Mouse (Mus musculus): Measurements from ENCODE around the gene Slc22a20. TPM values are rescaled to one million over a fixed set of nuclear protein-coding genes. Genes with fewer than 3 reads are reported as not detected.

Slc22a20 gene
- polyA plus RNA-seq (2015; fragmentation: Nextera tagmentation; extraction: Ambion mirVana) = not detected in 2 replicates

DNA sequence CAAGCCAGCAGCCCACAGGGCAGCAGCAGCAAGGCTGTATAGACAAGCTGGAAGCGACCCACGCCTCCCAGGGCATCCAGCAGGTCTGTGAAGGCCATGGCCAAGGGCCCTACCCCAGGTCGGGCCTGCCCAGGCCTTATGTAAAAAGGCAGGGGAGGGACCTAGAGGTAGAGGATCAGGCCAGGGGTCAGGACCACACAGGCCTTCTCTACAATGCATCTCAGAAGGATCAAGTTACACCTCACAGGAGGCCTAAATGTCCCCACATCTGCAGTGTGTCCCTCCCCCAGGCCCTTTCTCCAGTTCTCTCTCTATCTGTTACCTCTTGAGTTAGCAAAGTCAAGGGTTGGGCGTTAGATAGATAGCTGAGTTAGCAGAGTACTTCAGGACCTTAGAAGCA is at the start of gene Slc22a20:
Slc22a20 (minus strand) TSS at position 101 of the 400 bp plus-strand sequence.
- Histone ChIP-seq H3K4me3 (replicated peaks) (no peak within 1 kb of the TSS), H3K27ac (no peak within 1 kb of the TSS), H3K4me2 (replicated peaks) (no peak within 1 kb of the TSS), H3K9me3 (no peaks in the 10 kb centered on the region), H3K4me1 (replicated peaks) (peaks cover 8% of the 10 kb centered on the region), H3K36me3 (no peaks in the 10 kb centered on the region), H3K9ac (replicated peaks) (no peak within 1 kb of the TSS), H3K27me3 (no peaks in the 10 kb centered on the region)
- ATAC-seq = no peak
- 58% methylated on average over 4 of the region's 4 CpGs for WGBS

DNA sequence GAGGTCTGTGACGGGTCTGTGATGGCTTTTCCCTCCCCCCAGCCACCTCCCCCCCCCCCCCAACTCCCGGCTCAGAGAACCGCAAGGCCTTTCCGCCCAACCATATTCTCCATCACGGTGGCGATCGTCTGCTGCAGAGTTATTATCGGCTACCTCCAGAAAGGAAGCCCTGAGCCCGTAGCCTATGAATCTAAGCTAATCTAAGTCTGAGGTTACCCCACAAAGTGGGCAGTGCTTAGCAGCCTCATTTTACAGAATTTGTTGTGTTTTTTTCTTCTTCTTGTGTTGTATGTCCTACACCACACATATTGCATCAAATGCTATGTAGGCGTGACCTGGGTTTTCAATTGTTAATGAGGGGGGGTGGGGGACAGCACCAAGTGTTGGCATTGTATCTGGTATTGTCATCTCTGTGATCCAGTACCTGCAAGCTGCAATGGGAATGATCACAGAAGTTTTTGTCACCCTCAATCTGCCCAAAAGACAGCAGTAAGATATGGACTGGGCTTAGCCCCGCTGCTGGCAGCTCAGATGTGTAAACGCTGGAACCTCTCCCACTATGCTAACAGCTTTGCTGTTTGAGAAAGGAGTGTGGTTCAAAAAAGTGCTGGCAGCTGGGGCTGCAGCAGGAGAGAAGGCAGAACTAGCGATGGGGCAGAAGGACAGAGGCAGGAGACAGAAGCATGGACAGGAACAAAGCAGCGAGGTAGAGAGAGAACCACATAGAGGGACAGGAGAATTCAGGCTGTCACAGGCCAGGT is 44.8 kb upstream of the Slc22a20 start:
- no peaks in the 10 kb centered on the region for H3K36me3 ChIP-seq
- H3K9ac ChIP-seq (replicated peaks) = no peak overlapping the region
- H3K27me3 ChIP-seq = no peaks in the 10 kb centered on the region
- H3K27ac ChIP-seq = no peak overlapping the region
- no peak for ATAC-seq
- H3K4me2 ChIP-seq (replicated peaks) = no peak overlapping the region
- WGBS = 77% methylated on average over 14 of the region's 14 CpGs
- no peaks in the 10 kb centered on the region for H3K4me1 ChIP-seq (replicated peaks)
- H3K4me3 ChIP-seq (replicated peaks) = no peak overlapping the region
- H3K9me3 ChIP-seq = no peaks in the 10 kb centered on the region

DNA sequence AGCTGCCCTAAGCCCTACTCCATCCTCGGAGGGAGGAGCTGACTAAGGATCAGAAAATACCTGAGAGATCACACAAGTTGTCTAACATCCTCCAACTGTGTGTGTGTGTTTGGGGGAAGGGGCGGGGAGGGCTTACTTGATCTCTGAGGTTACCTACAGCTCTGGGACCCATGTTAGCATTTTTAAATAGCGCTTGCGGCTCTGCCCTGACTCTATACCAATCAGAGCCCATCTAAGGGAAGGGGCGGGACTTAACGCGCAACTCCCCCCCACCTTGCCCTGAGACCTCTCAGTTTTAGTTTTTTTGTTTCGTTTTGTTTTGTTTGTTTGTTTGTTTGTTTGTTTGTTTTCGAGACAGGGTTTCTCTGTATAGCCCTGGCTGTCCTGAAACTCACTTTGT is 43.5 kb upstream of the Slc22a20 start:
- no peak overlapping the region for H3K4me3 ChIP-seq (replicated peaks)
- H3K27me3 ChIP-seq = no peaks in the 10 kb centered on the region
- H3K4me2 ChIP-seq (replicated peaks) = no peak overlapping the region
- no peaks in the 10 kb centered on the region for H3K36me3 ChIP-seq
- H3K4me1 ChIP-seq (replicated peaks) = no peaks in the 10 kb centered on the region
- 76% methylated on average over 9 of the region's 9 CpGs for WGBS
- H3K9ac ChIP-seq (replicated peaks) = no peak overlapping the region
- no peak for ATAC-seq
- H3K27ac ChIP-seq = no peak overlapping the region
- no peaks in the 10 kb centered on the region for H3K9me3 ChIP-seq

DNA sequence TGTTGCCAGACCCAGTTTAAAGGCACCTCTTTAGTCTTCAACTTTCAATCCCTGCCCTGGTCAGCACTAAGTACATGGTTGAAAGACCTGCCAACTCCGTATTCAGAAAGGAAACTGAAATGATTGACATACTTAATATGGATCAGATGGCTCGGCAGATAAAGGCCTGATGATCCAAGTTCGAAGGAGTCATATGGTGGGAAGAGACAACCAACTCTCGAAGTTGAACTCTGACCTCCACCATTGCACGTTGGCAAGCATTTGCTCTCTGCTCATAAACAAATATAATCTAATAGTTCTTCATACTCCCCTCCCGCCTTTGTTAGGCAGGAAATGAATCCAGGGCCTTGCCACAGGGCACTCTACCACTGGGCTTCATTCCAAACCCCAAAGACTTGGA is 43.0 kb upstream of the Slc22a20 start:
- no peaks in the 10 kb centered on the region for H3K4me1 ChIP-seq (replicated peaks)
- H3K4me2 ChIP-seq (replicated peaks) = no peak overlapping the region
- ATAC-seq = no peak
- no peak overlapping the region for H3K9ac ChIP-seq (replicated peaks)
- H3K27me3 ChIP-seq = no peaks in the 10 kb centered on the region
- no peak overlapping the region for H3K27ac ChIP-seq
- H3K36me3 ChIP-seq = no peaks in the 10 kb centered on the region
- no peaks in the 10 kb centered on the region for H3K9me3 ChIP-seq
- WGBS = 88% methylated on average over 6 of the region's 6 CpGs
- H3K4me3 ChIP-seq (replicated peaks) = no peak overlapping the region

DNA sequence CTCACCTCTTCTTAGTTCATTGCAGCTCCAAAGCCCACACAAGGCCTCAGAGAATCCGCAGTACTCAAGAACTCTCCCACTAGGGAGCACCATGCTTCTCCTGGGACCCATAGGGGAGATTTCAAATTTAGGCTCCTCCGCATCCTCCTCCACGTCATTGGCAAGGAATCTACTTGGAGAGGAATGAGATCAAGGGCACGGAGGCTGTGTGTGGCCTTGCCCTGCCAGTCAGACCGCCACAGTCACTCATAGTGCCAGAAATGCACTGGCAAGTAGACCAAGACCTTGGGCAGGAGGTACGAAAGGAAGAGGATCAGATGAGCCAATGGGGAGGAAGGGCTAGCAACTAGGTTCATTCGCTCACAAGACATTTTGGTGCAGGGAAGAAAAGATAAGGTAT is 38.0 kb upstream of the Slc22a20 start:
- Histone ChIP-seq H3K4me3 (replicated peaks) (no peak overlapping the region), H3K4me2 (replicated peaks) (no peak overlapping the region), H3K9ac (replicated peaks) (no peak overlapping the region), H3K4me1 (replicated peaks) (no peaks in the 10 kb centered on the region), H3K27ac (no peak overlapping the region), H3K36me3 (no peaks in the 10 kb centered on the region), H3K27me3 (no peaks in the 10 kb centered on the region), H3K9me3 (no peaks in the 10 kb centered on the region)
- ATAC-seq = no peak
- WGBS = 85% methylated on average over 7 of the region's 7 CpGs

DNA sequence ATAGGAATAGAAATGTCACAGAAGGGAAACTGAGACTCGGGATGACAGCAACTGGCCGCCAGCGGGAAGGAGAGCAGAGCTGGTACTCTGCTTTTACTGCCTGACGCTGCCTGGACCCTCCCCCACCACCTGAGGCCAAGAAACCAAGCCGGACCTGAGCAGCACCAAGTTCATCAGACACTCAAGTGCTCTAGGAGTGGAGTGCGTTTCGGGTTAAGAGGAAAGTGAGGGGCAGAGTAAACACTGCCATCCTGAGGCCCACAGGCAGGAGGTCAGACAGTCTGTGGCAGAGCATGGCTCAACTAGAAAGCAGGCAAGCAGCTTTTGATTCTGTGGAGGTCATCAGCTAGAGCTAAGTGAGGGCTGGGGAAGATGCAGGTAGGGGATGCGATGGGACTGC is 37.1 kb upstream of the Slc22a20 start:
- Histone ChIP-seq H3K4me2 (replicated peaks) (no peak overlapping the region), H3K9ac (replicated peaks) (no peak overlapping the region; the same call in 1 of the 2 replicates), H3K27ac (no peak overlapping the region), H3K4me3 (replicated peaks) (no peak overlapping the region), H3K27me3 (no peaks in the 10 kb centered on the region), H3K4me1 (replicated peaks) (no peaks in the 10 kb centered on the region), H3K36me3 (no peaks in the 10 kb centered on the region), H3K9me3 (no peaks in the 10 kb centered on the region)
- no peak for ATAC-seq
- WGBS = 73% methylated on average over 8 of the region's 8 CpGs

DNA sequence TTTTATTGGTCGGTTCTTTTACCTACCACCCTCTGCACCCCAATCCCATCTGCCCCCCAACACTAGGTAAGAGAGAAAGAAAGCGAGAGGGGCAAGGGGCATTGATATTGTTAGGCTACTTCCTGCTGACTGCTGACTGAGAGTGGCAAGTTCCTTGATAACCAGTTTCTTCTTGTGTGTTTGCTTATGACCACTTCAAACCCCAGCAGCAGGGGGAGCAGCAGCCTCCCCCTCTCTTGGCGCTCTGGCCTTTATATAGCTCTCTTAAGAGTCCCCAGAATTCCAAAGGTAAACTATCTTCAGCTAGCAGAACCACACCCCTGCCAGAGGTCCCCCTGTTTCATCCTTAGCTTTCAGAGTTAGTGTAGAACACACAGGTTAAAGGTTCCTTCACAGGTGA is 34.3 kb upstream of the Slc22a20 start:
- no peak for ATAC-seq
- 56% methylated on average over 3 of the region's 3 CpGs for WGBS
- H3K36me3 ChIP-seq = no peaks in the 10 kb centered on the region
- peaks cover 10% of the 10 kb centered on the region for H3K4me1 ChIP-seq (replicated peaks)
- no peak overlapping the region for H3K4me2 ChIP-seq (replicated peaks)
- no peak overlapping the region for H3K9ac ChIP-seq (replicated peaks)
- H3K27ac ChIP-seq = no peak overlapping the region
- no peak overlapping the region for H3K4me3 ChIP-seq (replicated peaks)
- H3K27me3 ChIP-seq = peaks cover 21% of the 10 kb centered on the region
- H3K9me3 ChIP-seq = no peaks in the 10 kb centered on the region

DNA sequence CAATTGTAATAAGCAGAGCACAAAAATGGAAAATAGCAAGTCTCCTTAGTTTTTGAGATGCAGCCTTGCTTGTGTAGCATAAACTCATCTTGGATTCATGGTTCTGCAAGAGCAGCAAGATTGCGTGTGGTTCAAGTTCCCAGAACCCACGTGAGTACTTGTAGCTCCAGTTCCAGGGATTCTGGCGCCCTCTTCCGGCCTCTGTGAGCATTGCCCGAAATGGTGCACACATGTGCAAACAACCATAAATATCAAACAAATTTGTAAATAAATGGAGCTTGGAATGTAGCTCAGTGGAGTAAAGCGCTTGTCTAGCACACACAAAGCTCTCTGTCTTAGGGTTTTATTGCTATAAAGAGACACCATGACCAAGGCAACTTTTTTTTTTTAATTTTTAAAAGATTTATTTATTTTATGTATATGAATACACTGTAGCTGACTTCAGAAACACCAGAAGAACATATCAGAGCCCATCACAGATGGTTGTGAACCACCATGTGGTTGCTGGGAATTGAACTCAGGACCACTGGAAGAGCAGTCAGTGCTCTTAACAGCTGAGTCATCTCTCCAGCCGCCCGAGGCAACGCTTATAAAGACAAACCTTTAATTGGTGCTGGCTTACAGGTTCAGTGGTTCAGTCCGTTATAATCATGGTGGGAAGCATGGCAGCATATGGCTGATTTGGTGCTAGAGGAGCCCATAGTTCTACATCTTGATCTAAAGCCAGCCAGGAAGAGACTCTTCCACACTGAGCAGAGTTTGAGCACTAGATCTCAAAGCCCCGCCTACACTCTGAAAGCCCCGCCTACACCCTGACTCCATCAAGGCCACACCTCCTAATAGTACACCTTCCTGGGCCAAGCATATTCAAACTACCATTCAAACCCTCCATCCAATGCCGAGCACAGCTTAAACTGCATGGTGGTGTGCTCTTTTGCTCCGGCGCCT is 32.5 kb upstream of the Slc22a20 start:
- no peak for ATAC-seq
- H3K36me3 ChIP-seq = no peaks in the 10 kb centered on the region
- no peak overlapping the region for H3K4me3 ChIP-seq (replicated peaks)
- H3K27ac ChIP-seq = no peak overlapping the region
- no peaks in the 10 kb centered on the region for H3K9me3 ChIP-seq
- H3K4me2 ChIP-seq (replicated peaks) = no peak overlapping the region
- WGBS = 33% methylated on average over 15 of the region's 15 CpGs
- H3K4me1 ChIP-seq (replicated peaks) = peaks cover 16% of the 10 kb centered on the region
- H3K27me3 ChIP-seq = peaks cover 34% of the 10 kb centered on the region
- H3K9ac ChIP-seq (replicated peaks) = no peak overlapping the region

DNA sequence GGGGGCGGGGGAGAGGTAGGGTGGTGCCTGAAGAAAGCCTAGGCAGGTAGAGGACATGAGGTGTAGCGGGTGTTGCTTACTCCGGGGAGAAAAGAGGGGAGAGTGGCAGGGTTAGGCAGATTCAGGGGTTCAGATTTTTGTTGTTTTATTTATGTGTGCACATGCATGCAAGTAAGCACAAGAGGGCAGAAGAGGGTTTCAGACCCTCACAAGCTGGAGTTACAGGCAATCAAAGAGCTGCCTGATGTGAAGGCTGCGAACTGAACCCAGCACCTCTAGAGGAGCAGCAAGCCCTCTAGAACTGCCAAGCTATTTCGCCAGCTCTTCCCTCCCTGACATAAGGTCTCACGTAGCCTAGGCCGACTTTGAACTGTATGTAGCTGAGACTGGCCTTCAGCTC is 30.6 kb upstream of the Slc22a20 start:
- H3K9ac ChIP-seq (replicated peaks) = no peak overlapping the region
- peaks cover 34% of the 10 kb centered on the region for H3K27me3 ChIP-seq
- no peaks in the 10 kb centered on the region for H3K36me3 ChIP-seq
- no peak overlapping the region for H3K27ac ChIP-seq
- no peak overlapping the region for H3K4me3 ChIP-seq (replicated peaks)
- no peak overlapping the region for H3K4me2 ChIP-seq (replicated peaks)
- no peaks in the 10 kb centered on the region for H3K9me3 ChIP-seq
- H3K4me1 ChIP-seq (replicated peaks) = peaks cover 16% of the 10 kb centered on the region
- no peak for ATAC-seq
- 39% methylated on average over 7 of the region's 7 CpGs for WGBS

DNA sequence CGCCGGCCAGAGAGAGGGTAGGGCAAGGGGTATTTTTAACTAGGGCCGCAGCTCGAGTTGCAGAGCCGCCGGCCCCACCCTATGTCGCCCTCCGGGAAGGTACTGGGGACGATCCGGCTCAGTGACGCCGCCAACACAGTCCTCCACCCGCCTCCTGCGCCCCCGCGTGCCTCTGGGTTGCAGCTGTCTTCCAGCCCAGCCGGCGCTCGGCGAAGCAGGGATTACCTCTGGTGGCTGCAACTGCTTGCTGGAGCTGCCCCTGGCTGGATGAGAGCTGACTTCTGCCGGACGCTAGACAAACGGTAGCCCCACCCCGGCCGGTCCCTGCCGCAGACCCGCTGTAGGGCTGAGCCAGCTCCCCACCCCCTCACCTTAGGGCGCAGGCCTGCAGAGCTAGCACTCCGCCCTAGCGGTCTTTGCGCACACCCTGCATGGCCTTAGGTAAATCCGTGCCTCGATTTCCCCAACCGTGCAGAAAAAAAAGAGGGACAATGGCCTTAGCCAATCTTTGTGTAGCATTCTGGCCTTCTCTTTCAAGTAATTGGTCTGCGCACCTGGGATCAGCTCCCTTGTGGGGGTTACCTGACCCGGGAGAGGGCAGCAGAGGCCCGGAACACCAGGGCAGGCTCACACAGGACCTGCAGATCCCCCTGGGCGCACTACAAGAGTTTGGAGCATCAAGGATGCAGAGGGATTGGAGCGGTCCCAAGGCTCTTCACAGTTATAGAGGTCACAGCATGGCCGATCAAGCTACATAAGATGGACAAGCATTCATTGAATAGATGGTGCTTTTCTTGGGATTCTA is 29.8 kb upstream of the Slc22a20 start, which contains the start of gene Capn1:
Capn1 (minus strand) TSS at position 387 of the 805 bp plus-strand sequence.
- Histone ChIP-seq H3K4me1 (replicated peaks) (peaks cover 16% of the 10 kb centered on the region), H3K27ac (no peak within 1 kb of the TSS), H3K4me2 (replicated peaks) (peak within 1 kb of the TSS; percentile 89), H3K9me3 (no peaks in the 10 kb centered on the region), H3K9ac (replicated peaks) (peak within 1 kb of the TSS; percentile 72), H3K27me3 (peaks cover 34% of the 10 kb centered on the region), H3K36me3 (no peaks in the 10 kb centered on the region), H3K4me3 (replicated peaks) (peak within 1 kb of the TSS; percentile 49)
- 3% methylated on average over 39 of the region's 40 CpGs for WGBS
- peak; percentile 86 for ATAC-seq

DNA sequence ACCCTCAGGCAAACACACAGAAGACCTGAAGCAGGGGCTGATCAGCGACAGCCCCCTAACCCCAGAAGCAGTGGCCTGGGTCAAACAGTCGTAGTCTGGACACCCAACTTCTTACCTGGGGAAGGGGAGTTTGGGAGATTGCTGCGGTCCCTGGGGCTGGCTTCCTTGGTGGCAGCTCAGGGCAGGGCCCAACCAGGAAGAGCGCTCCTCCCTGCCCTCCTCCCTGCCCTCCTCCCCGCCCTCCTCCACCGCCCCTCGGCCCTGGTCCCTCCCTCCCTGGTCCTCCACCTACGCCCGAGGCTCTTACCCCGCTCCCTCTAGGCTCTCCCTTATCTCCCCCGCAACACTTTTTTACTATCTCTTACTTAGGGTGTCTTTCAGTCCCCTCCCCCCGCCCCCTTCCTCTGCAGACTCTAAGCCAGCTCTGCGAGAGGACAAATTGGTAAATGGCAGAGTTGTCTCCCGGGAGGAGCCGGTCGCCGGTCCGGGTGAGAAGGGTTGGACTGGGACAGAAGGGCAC is 29.1 kb upstream of the Slc22a20 start:
- Histone ChIP-seq H3K27me3 (peaks cover 34% of the 10 kb centered on the region), H3K4me1 (replicated peaks) (peaks cover 16% of the 10 kb centered on the region), H3K4me2 (replicated peaks) (peak overlapping the region; percentile 89), H3K9ac (replicated peaks) (peak overlapping the region; percentile 72), H3K4me3 (replicated peaks) (peak overlapping the region; percentile 49), H3K27ac (no peak overlapping the region), H3K36me3 (no peaks in the 10 kb centered on the region), H3K9me3 (no peaks in the 10 kb centered on the region)
- WGBS = 1% methylated on average over 15 of the region's 18 CpGs
- peak; percentile 56 for ATAC-seq
